Mouse (Mus musculus) C2C12 (cell line): ENCODE data around the gene Tbcd. TPM values are rescaled to one million over a fixed set of nuclear protein-coding genes. Genes with fewer than 3 reads are reported as not detected.

Experiments used
- H3K27me3 ChIP-seq: one replicate; pipeline ENCODE4 v1.6.1; 2011; ENCODE audit not compliant: control insufficient read depth, insufficient read depth, insufficient read length
- H3K36me3 ChIP-seq: one replicate; pipeline ENCODE4 v1.6.1; 2011; ENCODE audit not compliant: control insufficient read depth, insufficient read depth
- H3K4me3 ChIP-seq: one replicate; pipeline ENCODE4 v1.5.1; 2011; ENCODE audit warnings: mild to moderate bottlenecking, control low read depth; ENCODE audit not compliant: poor library complexity, insufficient read depth, severe bottlenecking
- H3K79me2 ChIP-seq: one replicate; pipeline ENCODE4 v1.6.1; 2011; ENCODE audit not compliant: control insufficient read depth, insufficient read depth
- H3K79me3 ChIP-seq: one replicate; pipeline ENCODE4 v1.6.1; 2011; ENCODE audit warnings: low read depth, control low read depth
- H3ac ChIP-seq: one replicate; pipeline ENCODE3; 2011; ENCODE audit warnings: low read depth; ENCODE audit not compliant: control insufficient read depth, insufficient read length
- CEBPB ChIP-seq: IDR thresholded peaks from one replicate; pipeline ENCODE4 v1.6.1; 2011; ENCODE audit warnings: low read depth, mild to moderate bottlenecking, control low read depth, moderate library complexity
- CTCF ChIP-seq: IDR thresholded peaks from one replicate; pipeline ENCODE4 v1.5.1; 2011; ENCODE audit not compliant: control insufficient read depth, insufficient read depth, insufficient read length
- FOSL1 ChIP-seq: IDR thresholded peaks from one replicate; pipeline ENCODE4 v1.8.0; 2011; ENCODE audit warnings: mild to moderate bottlenecking, low read length; ENCODE audit not compliant: poor library complexity, insufficient read depth, severe bottlenecking
- MAX ChIP-seq: IDR thresholded peaks from one replicate; pipeline ENCODE4 v1.6.1; 2011; ENCODE audit warnings: mild to moderate bottlenecking, control low read depth
- MYOD1 ChIP-seq: IDR thresholded peaks from one replicate; pipeline ENCODE4 v1.6.1; 2011; ENCODE audit warnings: low read depth; ENCODE audit not compliant: control insufficient read depth, insufficient read length
- MYOG ChIP-seq: IDR thresholded peaks from one replicate; pipeline ENCODE4 v1.6.1; 2011; ENCODE audit not compliant: control insufficient read depth, insufficient read length; ENCODE audit errors: extremely low read depth
- USF1 ChIP-seq: IDR thresholded peaks from one replicate; pipeline ENCODE4 v1.6.1; 2011; ENCODE audit warnings: low read depth, mild to moderate bottlenecking, control low read depth, moderate library complexity
- polyA plus RNA-seq: library from polyadenylated mRNA; unstranded; fragments of >200 nt; fragmentation: generic; extraction: Trizol; gene quantifications from one replicate; pipeline ENCODE4 v1.2.1, GENCODE M21; 2012; ENCODE audit warnings: missing spikeins

Tbcd gene
- polyA plus RNA-seq, 1 experiment: 69.2 TPM

- TF ChIP-seq MYOD1: peak; percentile 39
- peak; percentile 34 for TF ChIP-seq USF1
- no peak for TF ChIP-seq FOSL1
- TF ChIP-seq MYOG: no peak
Observed at GRCm38 (mm10) chr11:121434156-121435155, 17.3 kb upstream of the Tbcd start, which contains the start of gene Fn3k. Fn3k (plus strand) TSS chr11:121434913.

GRCm38 (mm10) chr11:121437236-121437635, 14.5 kb upstream of the Tbcd start:
- H3ac ChIP-seq: no peak overlapping the region
- no peaks in the 10 kb centered on the region for H3K27me3 ChIP-seq
- no peaks in the 10 kb centered on the region for H3K79me2 ChIP-seq
- H3K4me3 ChIP-seq: no peak overlapping the region
- no peak for TF ChIP-seq MAX
- TF ChIP-seq MYOG: no peak
- TF ChIP-seq CEBPB: no peak
- TF ChIP-seq USF1: no peak
- TF ChIP-seq MYOD1: no peak
- TF ChIP-seq CTCF: no peak
- TF ChIP-seq FOSL1: no peak
- no peaks in the 10 kb centered on the region for H3K79me3 ChIP-seq
- H3K36me3 ChIP-seq: no peaks in the 10 kb centered on the region

More at GRCm38 (mm10) chr11:121434156-121435155, 17.3 kb upstream of the Tbcd start, which contains the start of gene Fn3k:
- no peaks in the 10 kb centered on the region for H3K36me3 ChIP-seq
- no peaks in the 10 kb centered on the region for H3K27me3 ChIP-seq
- H3K79me3 ChIP-seq: no peaks in the 10 kb centered on the region
- no peaks in the 10 kb centered on the region for H3K79me2 ChIP-seq
- H3ac ChIP-seq: no peak within 1 kb of the TSS
- no peak within 1 kb of the TSS for H3K4me3 ChIP-seq

GRCm38 (mm10) chr11:121439686-121440292, 12.0 kb upstream of the Tbcd start:
- TF ChIP-seq USF1: no peak
- TF ChIP-seq CEBPB: no peak
- TF ChIP-seq MYOG: no peak
- no peaks in the 10 kb centered on the region for H3K36me3 ChIP-seq
- H3K79me3 ChIP-seq: no peaks in the 10 kb centered on the region
- no peak overlapping the region for H3K4me3 ChIP-seq
- H3ac ChIP-seq: no peak overlapping the region
- no peaks in the 10 kb centered on the region for H3K79me2 ChIP-seq
- H3K27me3 ChIP-seq: peaks cover 4% of the 10 kb centered on the region

- no peaks in the 10 kb centered on the region for H3K36me3 ChIP-seq
- no peaks in the 10 kb centered on the region for H3K79me3 ChIP-seq
- TF ChIP-seq USF1 (no peak), MYOD1 (no peak), MAX (no peak), FOSL1 (no peak), CTCF (no peak), CEBPB (no peak)
- no peak overlapping the region for H3K4me3 ChIP-seq
- no peaks in the 10 kb centered on the region for H3K79me2 ChIP-seq
- no peak overlapping the region for H3ac ChIP-seq
- H3K27me3 ChIP-seq: peaks cover 4% of the 10 kb centered on the region
Observed at GRCm38 (mm10) chr11:121441653-121442052, 10.1 kb upstream of the Tbcd start.

GRCm38 (mm10) chr11:121442076-121442475, 9.7 kb upstream of the Tbcd start:
- Histone ChIP-seq H3K36me3 (no peaks in the 10 kb centered on the region), H3K4me3 (no peak overlapping the region), H3K79me3 (no peaks in the 10 kb centered on the region), H3ac (no peak overlapping the region), H3K79me2 (no peaks in the 10 kb centered on the region), H3K27me3 (peaks cover 4% of the 10 kb centered on the region)
- no peak for TF ChIP-seq MAX
- no peak for TF ChIP-seq CEBPB
- TF ChIP-seq MYOG: no peak
- TF ChIP-seq CTCF: no peak
